Mouse (Mus musculus): Measurements from ENCODE around the gene Rarg.

Gene Rarg

DNA sequence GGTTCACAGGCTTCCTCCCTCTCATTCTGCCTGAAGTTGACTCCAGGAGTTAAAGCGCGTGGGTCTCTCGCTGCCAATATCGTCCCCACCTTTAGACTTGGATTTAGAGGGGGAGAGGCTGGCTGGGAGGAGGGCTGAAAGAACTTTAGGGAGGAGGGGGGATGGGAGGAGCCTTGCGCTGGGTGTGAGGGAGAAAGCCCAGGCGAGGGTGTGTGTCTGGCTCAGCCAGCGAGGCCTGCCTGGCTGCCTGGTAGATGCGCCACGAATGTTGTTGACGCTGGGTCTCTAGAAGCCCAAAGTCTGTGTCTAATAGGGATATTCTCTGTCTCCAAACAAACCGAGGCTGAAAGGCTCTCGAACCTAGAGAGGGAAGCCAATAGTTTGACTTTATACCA, 756 bp upstream of the Rarg start:
- peak; percentile 48 for DNase-seq (ENCODE audit: low spot score)

DNA sequence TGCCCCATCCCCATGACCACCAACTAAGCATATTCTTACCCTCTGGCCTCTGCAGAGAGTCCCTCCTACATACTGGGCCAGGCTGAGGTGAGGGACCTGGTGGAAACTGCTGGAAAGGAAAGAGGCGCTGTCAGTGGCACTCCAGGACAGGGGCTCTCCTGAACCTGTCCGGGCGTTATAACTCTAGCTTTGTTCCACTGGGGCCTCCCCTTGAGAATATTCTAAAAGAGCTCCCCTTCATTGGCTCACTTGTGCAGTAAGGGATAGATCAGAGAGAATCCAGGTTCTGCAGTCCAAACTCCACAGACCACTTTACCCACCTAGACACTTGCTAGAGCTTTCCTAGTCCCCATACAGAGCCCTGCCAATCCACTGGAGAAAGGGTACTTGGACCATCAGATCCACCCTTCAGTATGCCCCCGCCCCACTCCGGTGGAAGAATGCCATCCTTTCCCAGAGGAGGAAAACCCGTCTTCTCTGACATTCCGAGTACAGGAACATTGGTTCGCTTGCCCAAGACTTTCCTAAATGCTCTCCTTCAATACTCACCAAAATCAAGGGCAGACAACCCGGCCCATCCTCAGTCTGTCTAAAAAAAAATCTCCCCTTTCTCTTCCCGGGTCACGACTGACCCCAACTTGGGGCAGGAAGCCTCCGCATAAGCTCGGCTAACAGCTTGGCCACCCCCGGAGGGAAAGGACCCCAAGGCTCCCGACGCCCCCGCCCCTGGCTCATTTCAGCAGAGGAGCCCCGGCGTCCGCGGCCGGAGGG, 701 bp downstream of the Rarg start:
- no peak for DNase-seq (ENCODE audit: low spot score)

DNA sequence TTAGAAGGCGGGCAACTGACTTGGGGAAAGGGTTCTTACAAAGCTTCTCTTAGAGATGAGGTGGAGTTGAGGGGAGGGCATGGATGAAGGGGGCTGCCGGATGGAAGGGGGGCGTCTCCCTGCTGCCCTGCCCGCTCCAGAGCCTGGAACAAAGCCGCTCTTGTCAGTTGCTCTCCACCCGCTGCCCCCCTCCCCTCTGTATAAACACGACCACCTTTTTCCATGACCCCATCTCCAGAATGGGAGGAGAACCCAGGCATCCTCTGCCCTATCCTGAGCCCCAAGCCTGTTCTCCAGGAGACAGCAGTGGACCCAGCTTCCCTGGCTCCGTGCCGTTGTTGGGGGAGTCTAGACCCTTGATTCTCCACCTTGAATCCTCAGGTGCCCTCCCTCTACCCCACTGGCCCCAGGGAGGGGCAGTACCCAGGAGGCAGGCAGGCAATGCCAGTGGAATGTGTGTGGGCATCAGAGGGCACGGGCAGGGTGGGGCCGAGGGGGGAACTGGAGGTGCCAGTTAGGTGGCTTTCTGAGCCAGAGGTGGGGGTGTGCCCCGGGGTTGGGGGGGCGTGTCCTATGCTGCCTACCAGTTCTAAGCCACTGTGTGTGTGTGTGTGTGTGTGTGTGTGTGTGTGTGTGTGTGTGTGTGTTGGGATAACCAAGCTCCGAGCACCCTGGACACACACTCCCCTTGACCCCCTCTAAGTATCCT, 1.6 kb downstream of the Rarg start:
- DNase-seq (ENCODE audit: low spot score) = no peak

DNA sequence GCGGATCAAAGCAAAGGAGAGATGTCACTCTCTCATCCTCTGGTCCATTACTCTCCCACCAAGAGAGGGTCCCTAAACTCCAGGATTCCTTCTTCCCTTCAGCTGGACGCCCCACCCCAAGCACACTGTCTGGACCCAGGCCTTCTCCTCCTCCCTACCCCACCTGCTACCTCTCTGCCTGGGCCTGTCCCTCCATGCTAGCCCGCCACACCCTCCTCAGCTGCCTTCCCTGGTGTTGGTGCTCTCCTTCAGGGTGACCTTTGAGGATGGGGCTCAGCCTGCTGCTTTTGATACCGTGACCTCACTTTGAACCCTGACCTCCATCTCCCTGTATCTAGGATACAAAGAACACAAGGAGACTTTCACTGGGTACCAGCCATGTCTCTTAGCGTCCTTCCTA, 6.8 kb downstream of the Rarg start:
- no peak for DNase-seq (ENCODE audit: low spot score)

DNA sequence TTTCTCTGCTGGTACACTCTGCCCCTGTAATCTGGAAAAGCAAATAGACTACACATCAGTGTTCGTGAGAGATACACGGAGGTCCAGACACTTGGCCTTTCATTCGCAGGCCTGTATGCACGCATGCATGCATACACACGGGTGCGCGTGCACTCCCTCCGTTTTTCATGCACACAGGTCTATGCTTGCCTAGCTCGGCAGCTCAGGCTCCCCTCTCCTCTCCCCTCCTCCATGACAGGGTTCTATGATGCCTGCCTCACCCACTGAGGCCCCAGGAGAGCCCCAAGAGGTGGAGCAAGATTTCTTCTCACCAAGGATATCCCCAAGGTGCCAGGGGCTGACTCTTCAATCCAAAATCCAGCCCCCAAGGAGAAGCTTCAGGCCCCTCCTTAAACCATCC, 7.3 kb downstream of the Rarg start:
- no peak for DNase-seq (ENCODE audit: low spot score)

DNA sequence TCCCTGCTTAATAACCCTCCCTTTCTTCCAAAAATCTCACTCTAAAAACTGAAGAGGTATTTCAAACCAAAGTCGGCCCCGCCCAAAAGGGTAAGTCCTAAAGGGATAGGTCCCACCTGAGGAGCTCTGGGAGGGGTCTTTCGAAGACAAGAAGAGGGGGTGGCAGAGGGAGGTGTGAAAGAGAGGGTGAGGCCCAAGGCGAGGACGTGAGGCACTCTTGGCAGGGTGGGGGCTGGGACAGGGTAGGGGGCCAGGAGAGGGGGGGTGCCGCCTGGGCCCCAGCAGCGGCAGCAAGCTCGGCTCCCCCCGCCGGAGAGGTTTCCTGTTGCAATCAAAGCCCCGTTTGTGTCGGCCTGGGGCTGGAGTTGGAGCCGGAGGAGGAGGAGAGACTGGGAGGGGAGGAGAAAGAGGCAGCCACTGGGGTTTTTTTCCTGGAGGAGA, 8.0 kb downstream of the Rarg start:
- DNase-seq (ENCODE audit: low spot score) = no peak

DNA sequence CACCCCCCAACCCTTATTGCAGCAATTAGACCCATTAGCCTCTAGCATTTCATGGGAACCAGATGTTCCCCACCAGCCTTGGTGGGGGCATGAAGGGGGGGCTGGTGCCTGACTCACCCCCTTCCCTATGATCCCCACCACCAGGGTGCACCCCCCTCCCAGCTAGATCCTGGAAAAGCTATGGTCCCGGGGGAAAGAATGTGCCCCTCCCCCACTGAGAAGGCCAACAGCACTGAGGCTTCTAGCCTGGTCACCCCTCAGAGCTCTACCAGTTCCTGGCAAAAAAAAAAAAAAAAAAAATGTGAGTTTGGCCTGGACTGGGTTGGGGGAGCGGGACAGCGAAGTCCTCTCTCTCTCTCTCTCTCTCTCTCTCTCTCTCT, 8.5 kb downstream of the Rarg start:
- DNase-seq (ENCODE audit: low spot score) = no peak

DNA sequence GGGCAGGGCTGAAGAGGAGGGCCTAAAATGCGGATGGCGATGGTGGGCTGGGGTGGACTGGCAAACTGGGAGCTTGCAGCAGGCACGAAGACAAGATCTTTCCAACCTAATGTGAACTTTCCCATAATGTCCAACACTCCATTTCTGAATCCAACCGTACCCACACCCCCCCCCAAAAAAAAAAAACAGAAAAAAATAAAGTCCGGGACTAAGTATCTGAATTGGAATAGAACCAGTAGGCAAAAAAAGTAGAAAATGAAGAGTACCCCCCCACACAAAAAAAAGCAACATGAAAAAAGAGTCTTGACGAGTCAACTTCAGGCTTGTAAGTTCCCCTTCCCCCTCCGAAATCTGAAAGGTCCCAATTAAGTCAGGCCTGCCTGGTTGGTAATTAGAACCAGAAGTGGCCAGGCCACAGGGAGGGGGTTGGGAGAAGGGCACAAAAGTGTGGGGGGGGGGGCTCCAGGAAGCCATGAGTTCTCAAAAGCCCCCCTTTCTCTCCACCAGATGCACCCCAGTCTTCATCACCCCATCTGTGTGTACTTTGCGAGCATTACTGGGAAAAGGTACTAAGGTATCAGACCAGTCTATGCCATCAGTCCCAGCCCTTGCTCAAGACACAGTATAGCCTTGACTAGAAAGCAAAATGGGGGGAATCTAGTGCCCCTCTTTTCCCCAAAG, 9.0 kb downstream of the Rarg start:
- no peak for DNase-seq (ENCODE audit: low spot score)

DNA sequence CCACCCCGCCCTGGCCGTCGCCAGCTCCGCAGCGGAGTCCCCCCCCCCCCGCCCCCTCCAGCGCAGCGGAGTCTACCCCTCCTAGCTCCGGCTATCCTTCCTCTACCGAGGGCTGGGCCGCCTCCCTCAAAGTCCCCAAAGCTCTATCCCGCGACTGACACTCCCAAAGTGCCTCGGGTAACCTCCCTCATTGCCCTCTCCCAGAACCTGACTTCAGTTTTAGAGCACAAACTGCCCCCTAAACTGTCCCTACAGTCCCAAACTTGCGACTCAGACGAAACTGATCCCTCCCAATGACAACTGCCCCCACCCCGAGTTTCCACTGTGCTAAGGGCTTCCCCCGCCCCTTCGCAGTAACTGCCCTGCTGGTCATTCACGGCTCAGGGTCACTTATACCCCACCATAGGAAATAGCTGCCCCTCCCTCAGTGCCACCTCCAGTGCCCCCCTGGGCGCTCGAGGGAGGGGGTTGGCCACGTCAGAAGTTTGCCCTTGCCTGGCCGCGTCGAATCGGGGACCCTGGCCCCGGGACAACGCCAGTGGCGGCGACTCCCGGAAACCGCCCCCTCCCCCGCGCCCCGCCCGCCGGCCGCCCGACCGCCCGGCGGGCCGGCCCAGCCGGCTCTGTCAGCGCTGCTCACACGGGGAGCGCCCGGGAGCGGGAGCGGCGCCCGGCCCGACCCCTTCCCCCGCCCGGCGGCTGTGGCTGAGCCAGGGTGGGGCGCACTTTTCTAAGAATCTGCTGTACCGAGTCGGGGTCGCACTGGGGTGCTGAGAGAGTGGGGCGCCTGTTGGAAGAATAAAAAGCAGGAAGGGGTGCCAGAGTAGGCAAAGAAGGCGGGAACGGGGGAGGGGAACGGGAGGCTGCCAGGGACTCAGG, 9.8 kb downstream of the Rarg start:
- DNase-seq (ENCODE audit: low spot score) = peak; percentile 66

DNA sequence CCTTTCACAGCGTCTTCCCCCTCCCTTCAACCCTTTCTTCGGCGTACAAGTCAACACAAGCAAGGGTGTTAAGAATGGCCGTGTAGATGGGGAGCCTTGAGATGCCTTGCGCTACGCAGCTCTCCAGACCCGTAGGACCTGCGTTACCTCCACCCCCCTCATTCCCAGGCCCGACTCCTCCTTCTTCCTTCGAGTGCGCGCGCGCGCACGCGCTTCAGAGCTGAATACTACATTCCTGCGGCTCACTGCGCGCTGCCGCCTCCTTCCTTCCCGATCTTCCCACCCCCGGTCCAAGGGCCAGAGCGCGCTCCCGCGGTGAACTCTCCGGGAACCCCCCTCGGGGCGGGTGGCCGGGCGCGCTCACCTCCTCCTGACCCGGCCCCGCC, 10.5 kb downstream of the Rarg start:
- DNase-seq (ENCODE audit: low spot score) = peak; percentile 94

DNA sequence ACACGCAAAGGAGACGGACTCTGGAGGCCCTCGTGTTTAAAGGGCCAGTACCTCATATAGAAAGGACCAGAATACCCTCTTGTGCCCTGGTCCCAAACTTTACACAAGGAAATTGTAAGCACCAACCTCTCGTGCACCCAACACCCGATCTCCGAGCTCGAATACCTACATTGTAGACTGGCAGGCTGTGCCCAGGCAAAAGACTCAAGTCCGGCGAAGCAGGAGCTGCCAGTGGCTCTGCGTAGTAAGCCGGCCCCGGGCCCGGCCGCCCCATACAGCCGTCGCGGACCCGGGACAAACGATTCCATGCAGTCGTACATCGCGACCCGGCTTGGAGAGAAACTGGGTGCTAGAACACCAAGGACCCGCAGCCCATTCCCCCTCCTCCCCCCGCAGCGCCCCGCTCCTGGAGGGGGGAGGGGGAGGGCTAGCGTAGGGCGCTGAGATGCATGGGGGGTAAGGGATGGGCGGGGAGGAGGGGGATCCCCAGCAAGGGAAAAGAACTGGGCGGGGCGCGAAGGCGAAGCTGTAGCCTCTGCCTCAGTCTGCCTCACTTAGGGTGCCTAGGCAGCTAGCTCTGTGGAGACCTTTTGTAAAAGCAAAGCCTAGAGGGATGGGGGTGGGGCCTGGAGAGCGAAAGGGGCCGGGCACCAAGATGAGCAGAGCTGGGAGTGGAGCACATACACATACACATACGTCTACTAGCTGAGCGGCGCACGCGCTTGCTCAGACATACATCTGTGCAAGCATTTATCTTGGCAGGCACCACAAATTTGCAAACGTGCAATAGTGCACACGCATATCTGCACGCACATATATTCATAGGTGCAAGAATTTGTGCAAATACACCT, 11.2 kb downstream of the Rarg start:
- DNase-seq (ENCODE audit: low spot score) = peak; percentile 75

DNA sequence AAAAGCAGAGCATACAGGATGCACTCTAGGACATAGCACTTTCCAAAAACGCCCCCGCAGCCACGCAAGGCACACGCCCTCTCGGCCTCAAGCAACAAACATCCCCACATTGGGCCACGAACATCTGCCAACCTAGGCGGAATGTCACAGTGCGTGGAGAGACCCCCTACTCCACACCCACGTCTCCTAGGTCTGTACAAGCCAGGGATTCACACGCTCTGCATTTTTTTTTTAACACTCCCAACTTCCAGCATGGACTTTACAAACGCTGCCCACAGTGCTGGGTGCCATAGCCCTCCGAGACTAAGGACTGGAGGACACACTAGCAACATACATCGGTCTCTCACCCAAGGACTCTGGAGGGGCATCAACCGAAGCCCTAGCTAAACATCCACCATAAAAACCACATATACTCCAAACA, 11.8 kb downstream of the Rarg start:
- no peak for DNase-seq (ENCODE audit: low spot score)

DNA sequence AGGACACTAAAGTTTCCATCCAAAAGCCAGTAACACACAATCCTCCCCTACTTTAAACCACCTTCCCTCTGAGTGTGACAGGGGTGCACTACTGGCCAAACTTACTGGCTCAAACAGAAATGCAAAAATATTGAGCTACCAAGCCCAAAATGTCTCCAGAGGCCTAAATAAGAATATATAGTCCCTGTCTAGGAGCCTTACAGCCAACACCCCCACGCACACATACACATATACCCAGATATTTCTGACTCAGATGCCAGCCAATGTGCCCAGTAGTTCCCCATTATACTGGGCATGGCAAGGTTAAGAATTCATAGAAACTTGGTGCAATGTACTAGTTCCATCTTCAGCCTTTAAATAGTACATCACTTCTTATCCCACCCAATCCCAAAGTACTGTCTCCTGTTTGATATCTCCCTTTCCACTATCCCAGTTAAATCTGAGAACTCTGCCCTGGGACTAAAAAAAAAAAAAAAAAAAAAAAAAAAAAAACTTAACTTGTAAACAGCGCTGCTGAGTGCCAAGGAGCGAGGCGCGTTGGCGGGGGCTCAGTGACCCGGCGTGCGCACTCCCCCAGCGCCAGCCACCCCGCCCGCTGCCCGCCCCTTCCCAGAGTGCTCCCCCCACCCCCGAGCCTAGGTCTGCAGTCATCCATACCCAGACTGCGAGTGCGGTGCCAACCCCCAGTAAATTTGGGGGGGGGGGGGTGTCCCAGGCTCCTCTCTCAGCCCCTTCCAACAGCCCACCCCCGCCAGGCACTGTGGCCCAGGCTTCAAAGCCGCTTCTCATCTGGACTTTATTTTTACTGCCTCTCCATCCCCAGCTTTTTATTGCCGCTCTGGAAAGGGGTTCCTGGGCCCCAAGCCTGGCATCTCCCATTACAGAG, 12.8 kb downstream of the Rarg start:
- no peak for DNase-seq (ENCODE audit: low spot score)

DNA sequence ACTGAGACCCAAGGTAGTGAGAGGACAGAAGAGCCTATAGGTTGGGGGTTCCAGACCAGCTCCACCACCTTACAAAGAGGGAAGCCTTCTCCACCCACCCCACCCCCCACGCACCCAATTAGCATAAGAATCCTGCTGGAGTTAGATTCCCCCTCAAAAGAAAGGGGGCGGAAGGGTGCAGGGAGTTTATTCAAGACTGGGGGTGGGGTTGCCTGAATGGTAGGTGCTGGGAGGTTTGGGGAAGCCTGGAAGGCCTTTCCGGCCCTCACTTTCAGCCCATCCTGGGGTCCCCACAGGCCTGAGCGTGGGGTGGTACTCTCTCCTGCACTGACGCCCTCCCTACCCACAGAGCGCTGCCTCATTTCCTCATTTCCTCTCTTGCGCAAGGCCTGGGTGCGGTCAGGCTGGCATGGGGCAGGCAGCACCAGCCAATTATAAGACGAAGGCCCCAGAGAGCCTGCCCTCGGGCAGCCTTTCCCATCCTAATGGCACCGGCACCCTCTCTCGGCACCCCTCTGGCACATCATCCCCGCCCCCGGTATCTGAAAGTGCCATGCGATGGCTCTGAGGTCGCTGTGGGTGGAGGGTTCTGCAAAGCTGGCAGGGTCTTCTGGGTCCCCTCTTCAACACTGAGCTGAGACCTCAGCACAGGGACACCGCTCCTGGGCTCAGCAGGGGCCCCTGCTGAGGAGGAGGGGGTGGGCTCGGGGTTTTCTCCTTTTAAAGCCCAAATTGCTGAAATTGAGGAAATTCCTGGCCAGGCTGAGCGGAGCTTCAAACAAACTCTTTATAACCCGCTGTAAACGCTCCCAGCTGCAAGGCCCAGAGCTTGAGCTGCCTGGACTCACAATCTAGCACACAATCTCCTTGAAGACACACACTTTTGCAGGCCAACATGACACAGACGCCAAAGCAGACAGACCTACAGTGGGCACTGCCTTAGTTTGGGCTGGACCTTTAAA, 13.8 kb downstream of the Rarg start:
- peak; percentile 58 for DNase-seq (ENCODE audit: low spot score)

DNA sequence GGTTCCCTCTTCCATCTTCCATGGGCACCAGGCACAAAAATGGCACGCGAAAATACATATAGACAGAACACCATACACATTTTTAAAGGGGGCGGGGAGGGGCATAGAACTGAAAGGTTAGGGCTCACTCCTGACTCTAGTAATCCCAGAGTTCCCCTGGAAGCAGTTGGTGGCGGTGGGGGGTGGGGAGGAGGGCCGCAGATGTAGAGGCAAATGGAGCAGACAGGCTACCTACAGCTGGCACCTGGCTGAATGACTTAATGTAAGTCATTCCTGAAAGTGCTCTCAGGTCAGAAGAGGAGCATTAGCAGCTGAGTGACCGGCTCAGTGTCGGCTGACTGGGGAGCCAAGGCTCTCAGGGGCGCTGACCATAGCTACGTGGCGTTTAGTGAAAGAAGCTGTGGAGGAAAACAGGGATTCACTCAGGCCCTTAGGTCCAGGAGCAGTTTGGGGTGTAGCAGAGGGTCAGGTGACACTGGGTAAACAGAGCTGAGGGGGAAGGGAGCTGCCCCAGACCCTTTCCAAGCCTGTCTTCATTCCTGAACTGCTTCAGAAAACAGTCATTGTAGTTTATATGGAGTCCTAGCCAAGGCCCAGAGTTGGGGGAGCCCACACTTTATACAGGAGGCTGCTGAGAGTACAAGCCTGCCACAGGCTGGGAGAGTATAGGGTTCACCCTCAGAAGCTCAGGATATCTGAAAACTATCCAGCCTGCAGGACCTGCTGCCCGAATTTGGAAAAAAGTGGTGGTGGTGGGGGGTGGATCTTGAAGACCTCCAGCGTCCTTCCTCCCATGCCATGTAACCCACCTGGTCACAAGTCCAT, 14.7 kb downstream of the Rarg start:
- no peak for DNase-seq (ENCODE audit: low spot score)

DNA sequence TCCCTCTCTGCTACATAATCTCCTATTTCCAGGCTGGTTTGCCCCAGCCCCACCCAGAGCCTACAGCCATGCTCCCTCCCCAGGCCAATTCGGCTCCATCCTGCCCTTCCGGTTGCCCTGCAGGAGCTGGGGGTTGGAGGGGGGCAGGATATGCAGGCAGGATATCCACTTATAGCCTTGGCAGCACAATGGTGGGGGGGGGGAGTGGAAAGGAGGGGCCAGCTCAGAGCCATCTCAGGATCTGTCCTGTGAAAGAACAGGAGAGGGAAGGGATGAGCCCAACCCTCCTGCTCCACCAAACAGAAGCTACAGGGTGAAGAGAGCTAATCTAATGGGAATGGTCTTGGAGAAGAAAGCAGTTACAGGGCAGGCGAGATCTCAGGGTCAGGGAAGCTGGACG, 16.7 kb downstream of the Rarg start:
- DNase-seq (ENCODE audit: low spot score) = no peak

DNA sequence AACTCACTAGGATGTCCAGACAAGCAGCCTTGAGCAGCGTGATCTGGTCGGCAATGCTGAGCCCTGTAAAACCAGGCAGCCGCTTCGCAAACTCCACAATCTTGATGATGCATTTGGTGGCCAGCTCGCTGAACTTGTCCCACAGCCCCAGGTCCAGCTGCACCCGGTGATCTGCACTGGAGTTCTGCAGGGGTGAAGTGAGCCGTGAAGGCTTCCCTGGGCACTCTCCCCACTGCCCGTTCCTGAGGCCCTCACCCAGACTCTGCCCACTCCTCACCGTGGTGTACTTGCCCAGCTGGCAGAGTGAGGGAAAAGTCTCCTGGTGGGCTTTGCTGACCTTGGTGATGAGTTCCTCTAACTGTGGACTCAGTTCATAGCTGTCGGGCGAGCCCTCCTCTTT, 17.5 kb downstream of the Rarg start:
- no peak for DNase-seq (ENCODE audit: low spot score)

DNA sequence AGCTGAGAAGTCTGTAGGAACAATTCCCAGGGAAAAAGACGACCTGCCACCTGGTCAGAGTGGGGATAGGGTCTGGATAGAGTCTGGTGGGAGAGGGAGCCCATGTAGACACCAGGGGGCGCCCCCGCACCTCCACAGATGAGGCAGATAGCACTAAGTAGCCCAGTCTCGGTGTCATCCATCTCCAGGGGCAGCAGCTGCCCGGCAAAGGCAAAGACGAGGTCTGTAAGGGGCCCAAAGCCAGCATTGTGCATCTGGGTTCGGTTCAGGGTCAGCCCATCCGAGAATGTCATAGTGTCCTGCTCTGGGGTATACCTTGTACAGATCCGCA, 18.1 kb downstream of the Rarg start:
- no peak for DNase-seq (ENCODE audit: low spot score)

Data from ovary, adult 18-20 months (tissue).